Mouse (Mus musculus): ENCODE results near the gene Cryba2. TPM values are rescaled to one million over a fixed set of nuclear protein-coding genes. Genes with fewer than 3 reads are reported as not detected.

Cryba2 gene
- polyA plus RNA-seq, 1 experiment from 2014 or later: not detected

MicroRNAs encoded within 50 kb of the gene (microRNA counts, 519-probe panel; counts per million panel counts)
- not detected for microRNA mmu-miR-375

Small RNAs within 50 kb of the gene (microRNA-seq; reads per million reads assigned to microRNA genes)
- 2,226 reads per million, percentile 82 among the genes with 10 or more reads in this experiment for gene Mir375 (ENCODE audit: borderline number of aligned reads)

Other genes starting within 250 kb of the Cryba2 start
- gene Ttll4, start 231.4 kb downstream of the Cryba2 start, polyA plus RNA-seq (2014; fragmentation: Nextera tagmentation; extraction: Ambion mirVana): 31.5 and 35.0 TPM in 2 replicates
- 2.7 and 4.0 TPM in 2 replicates for gene Cyp27a1, start 179.6 kb downstream of the Cryba2 start, polyA plus RNA-seq (2014; fragmentation: Nextera tagmentation; extraction: Ambion mirVana)
- gene Prkag3, start 143.9 kb downstream of the Cryba2 start, polyA plus RNA-seq (2014; fragmentation: Nextera tagmentation; extraction: Ambion mirVana): not detected in 2 replicates
- gene Wnt6, start 121.3 kb downstream of the Cryba2 start, polyA plus RNA-seq (2014; fragmentation: Nextera tagmentation; extraction: Ambion mirVana): 1.5 and 2.4 TPM in 2 replicates
- 0.10 and 0.22 TPM in 2 replicates for gene Wnt10a, start 101.6 kb downstream of the Cryba2 start, polyA plus RNA-seq (2014; fragmentation: Nextera tagmentation; extraction: Ambion mirVana)
- gene Cdk5r2, start 38.2 kb downstream of the Cryba2 start, polyA plus RNA-seq (2014; fragmentation: Nextera tagmentation; extraction: Ambion mirVana): 0.35 and 0.36 TPM in 2 replicates
- 0.23 and 0.31 TPM in 2 replicates for gene Fev, start 7.7 kb downstream of the Cryba2 start, polyA plus RNA-seq (2014; fragmentation: Nextera tagmentation; extraction: Ambion mirVana)
- gene Cfap65, start 42.5 kb upstream of the Cryba2 start, polyA plus RNA-seq (2014; fragmentation: Nextera tagmentation; extraction: Ambion mirVana): not detected in 2 replicates
- 2.2 and 2.7 TPM in 2 replicates for gene Ihh, start 58.5 kb upstream of the Cryba2 start, polyA plus RNA-seq (2014; fragmentation: Nextera tagmentation; extraction: Ambion mirVana)
- 6.8 and 8.6 TPM in 2 replicates for gene Nhej1, start 232.1 kb upstream of the Cryba2 start, polyA plus RNA-seq (2014; fragmentation: Nextera tagmentation; extraction: Ambion mirVana)
- gene Slc23a3, start 240.7 kb upstream of the Cryba2 start, polyA plus RNA-seq (2014; fragmentation: Nextera tagmentation; extraction: Ambion mirVana): 0.23 and 0.42 TPM in 2 replicates
- gene Cnppd1, start 249.6 kb upstream of the Cryba2 start, polyA plus RNA-seq (2014; fragmentation: Nextera tagmentation; extraction: Ambion mirVana): 63.4 and 68.3 TPM in 2 replicates
- 72.5 and 72.9 TPM in 2 replicates for gene Retreg2, start 249.6 kb upstream of the Cryba2 start, polyA plus RNA-seq (2014; fragmentation: Nextera tagmentation; extraction: Ambion mirVana)